Mouse (Mus musculus) thymus, adult 2 months (tissue): Measurements from ENCODE around the gene Fam240b.

Source experiments
- CTCF ChIP-seq: fragments of 200-500 bp; IDR thresholded peaks from 2 replicates; pipeline ENCODE4 v1.5.1; 2012; ENCODE audit warnings: mild to moderate bottlenecking, control low read depth, low read length, moderate library complexity, borderline replicate concordance; ENCODE audit not compliant: control insufficient read depth, poor library complexity, insufficient read depth; ENCODE audit errors: extremely low read depth
- POLR2A ChIP-seq: fragments of 200-500 bp; IDR thresholded peaks from 2 replicates; pipeline ENCODE4 v1.6.1; 2012; ENCODE audit warnings: mild to moderate bottlenecking, low read length, control low read depth, moderate library complexity; ENCODE audit not compliant: control insufficient read depth, poor library complexity, insufficient read depth; ENCODE audit errors: extremely low read depth

GRCm38 (mm10) chr13:64467886-64468285, 29.7 kb downstream of the Fam240b start:
- TF ChIP-seq CTCF (no peak), POLR2A (no peak)
